Comparison of ENCODE assay signal across 30 mouse cellular contexts in genomic region chr15:80931345-80931960, GRCm38 (mm10). TPM values are rescaled to one million over a fixed set of nuclear protein-coding genes. Genes with fewer than 3 reads are reported as not detected.
DNase-seq lines count a peak whose midpoint lies in the region; ATAC-seq lines count a peak whose summit lies in the region.
"Had no signal": no experiment of that assay in that cellular context is flagged by ENCODE, and none has a peak within 500 bp of the region (broad histone marks: within the 10 kb centered on the region; RNA-seq: fewer than 3 reads in every experiment).

No protein-coding gene starts in this region.

- no peak overlapping the region for H3K9ac ChIP-seq in limb, embryonic 12.5 days (replicated peaks)
- no peak overlapping the region for H3K9ac ChIP-seq in hindbrain, embryonic 14.5 days
- H3K9ac ChIP-seq: liver, embryonic 15.5 days; lung, embryonic 14.5 days; neural tube, embryonic 12.5 days had no signal

- peaks cover 59% of the 10 kb centered on the region for H3K36me3 ChIP-seq in limb, embryonic 12.5 days
- peaks cover 66% of the 10 kb centered on the region for H3K36me3 ChIP-seq in limb, embryonic 10.5 days
- peaks cover 78% of the 10 kb centered on the region for H3K36me3 ChIP-seq in hindbrain, embryonic 14.5 days (replicated peaks; ENCODE audit: control insufficient read depth, insufficient read depth)

- H3K27me3 ChIP-seq in limb, embryonic 12.5 days, result no peaks in the 10 kb centered on the region
- no peaks in the 10 kb centered on the region for H3K27me3 ChIP-seq in limb, embryonic 10.5 days (ENCODE audit: low read depth, poor library complexity, severe bottlenecking)
- H3K27me3 ChIP-seq in hindbrain, embryonic 14.5 days (ENCODE audit: control insufficient read depth, insufficient read depth, low read length), result no peaks in the 10 kb centered on the region
- H3K27me3 ChIP-seq: CH12.LX; liver, embryonic 15.5 days; neural tube, embryonic 12.5 days had no signal

- ATAC-seq in limb, embryonic 12.5 days (ENCODE audit: insufficient number of reproducible peaks, insufficient read depth, low FRiP score, low TSS enrichment, low read depth), result no peak
- ATAC-seq in hindbrain, embryonic 14.5 days (ENCODE audit: low FRiP score), result no peak
- ATAC-seq in CD4-positive, CD25-positive, alpha-beta regulatory T cell, adult 4 months, result no peak
- ATAC-seq: forebrain, embryonic 16.5 days; hindbrain, postnatal 0 days; intestine, embryonic 16.5 days; midbrain, embryonic 16.5 days had no signal

- WGBS in limb, embryonic 12.5 days, result 83% methylated on average over 9 of the region's 9 CpGs
- WGBS in limb, embryonic 10.5 days, result 89% methylated on average over 9 of the region's 9 CpGs
- 95% methylated on average over 9 of the region's 9 CpGs for WGBS in hindbrain, embryonic 14.5 days

- 0 out of 2 replicates have a peak overlapping the region, but pooled peaks have one; percentile 29 for H3K27ac ChIP-seq in limb, embryonic 12.5 days
- no peak overlapping the region for H3K27ac ChIP-seq in limb, embryonic 10.5 days
- H3K27ac ChIP-seq in hindbrain, embryonic 14.5 days, result no peak overlapping the region
- H3K27ac ChIP-seq: heart, embryonic 10.5 days; hindbrain, postnatal 0 days; kidney, postnatal 0 days; liver, embryonic 15.5 days; midbrain, embryonic 10.5 days; neural tube, embryonic 12.5 days had no signal

- H3K4me3 ChIP-seq in limb, embryonic 12.5 days (replicated peaks), result no peak overlapping the region
- H3K4me3 ChIP-seq in limb, embryonic 10.5 days, result no peak overlapping the region
- H3K4me3 ChIP-seq in hindbrain, embryonic 14.5 days (replicated peaks; ENCODE audit: low read length), result no peak overlapping the region
- H3K4me3 ChIP-seq: erythroblast, embryonic 14.5 days; heart, embryonic 10.5 days; liver, embryonic 15.5 days; midbrain, embryonic 10.5 days; neural tube, embryonic 12.5 days had no signal

- H3K4me2 ChIP-seq in limb, embryonic 12.5 days, result no peak overlapping the region
- H3K4me2 ChIP-seq in hindbrain, embryonic 14.5 days (replicated peaks), result no peak overlapping the region
- H3K4me2 ChIP-seq: liver, embryonic 15.5 days; lung, embryonic 14.5 days; neural tube, embryonic 12.5 days had no signal

- no peaks in the 10 kb centered on the region for H3K9me3 ChIP-seq in limb, embryonic 12.5 days
- H3K9me3 ChIP-seq in limb, embryonic 10.5 days (replicated peaks), result no peaks in the 10 kb centered on the region
- H3K9me3 ChIP-seq in hindbrain, embryonic 14.5 days (ENCODE audit: control insufficient read depth, low read length), result no peaks in the 10 kb centered on the region
- H3K9me3 ChIP-seq: heart, embryonic 10.5 days; liver, embryonic 15.5 days; midbrain, embryonic 10.5 days; neural tube, embryonic 12.5 days had no signal

- no peak for DNase-seq in limb, embryonic 10.5 days (ENCODE audit: low spot score)
- DNase-seq in induced T-regulatory cell, adult 2 months (ENCODE audit: low read depth), result peak; percentile 59
- DNase-seq in thymus, postnatal 0 days (ENCODE audit: low spot score), result peak; percentile 33
- no peak for DNase-seq in lung, postnatal 4 days
- no peak for DNase-seq in hindbrain, embryonic 14.5 days (ENCODE audit: low spot score)
- DNase-seq: adrenal gland, adult 8-10 months; B cell, adult 2 months; cerebellum, adult 2 months; cerebellum, postnatal 14 days; gastrocnemius, postnatal 10 days; heart, postnatal 10 days; kidney, adult 8-10 months; kidney, postnatal 4 days; left cerebral cortex, postnatal 4 days; lung, embryonic 14.5 days; lung, postnatal 14 days; right cerebral cortex, adult 18-20 months had no signal

- peaks cover 12% of the 10 kb centered on the region; the same call in 1 of the 2 replicates for H3K4me1 ChIP-seq in limb, embryonic 12.5 days (replicated peaks)
- peaks cover 17% of the 10 kb centered on the region for H3K4me1 ChIP-seq in limb, embryonic 10.5 days
- no peaks in the 10 kb centered on the region for H3K4me1 ChIP-seq in hindbrain, embryonic 14.5 days (replicated peaks; ENCODE audit: control insufficient read depth, insufficient read depth, low read length)
- H3K4me1 ChIP-seq: neural tube, embryonic 12.5 days had no signal

RNA-seq across cellular contexts. Expression of gene Adsl, which starts 16.8 kb away (rescaled TPM):
- 183 and 186 TPM in 2 replicates for polyA plus RNA-seq in limb, embryonic 12.5 days (2016; fragmentation: Nextera tagmentation; extraction: Ambion mirVana)
- polyA plus RNA-seq in limb, embryonic 10.5 days (2016; fragmentation: Nextera tagmentation; extraction: Ambion mirVana), result 213 and 259 TPM in 2 replicates
- 132 and 145 TPM in 2 replicates for polyA plus RNA-seq in thymus, postnatal 0 days (2015; fragmentation: Nextera tagmentation; extraction: Ambion mirVana)
- polyA plus RNA-seq in hindbrain, embryonic 14.5 days (2014; fragmentation: Nextera tagmentation; extraction: Ambion mirVana), result 101 and 105 TPM in 2 replicates
- polyA plus RNA-seq in CD4-positive, CD25-positive, alpha-beta regulatory T cell, adult 4 months (2017; shearing (Covaris generic)), result 100 to 1,000 TPM; 134 to 161 TPM

RNA-seq across cellular contexts. Expression of gene Sgsm3, which starts 46.1 kb away (rescaled TPM):
- polyA plus RNA-seq in limb, embryonic 12.5 days (2016; fragmentation: Nextera tagmentation; extraction: Ambion mirVana), result 27.1 and 28.1 TPM in 2 replicates
- polyA plus RNA-seq in limb, embryonic 10.5 days (2016; fragmentation: Nextera tagmentation; extraction: Ambion mirVana), result 26.2 and 29.1 TPM in 2 replicates
- polyA plus RNA-seq in thymus, postnatal 0 days (2015; fragmentation: Nextera tagmentation; extraction: Ambion mirVana), result 9.5 and 11.0 TPM in 2 replicates
- 54.3 and 61.8 TPM in 2 replicates for polyA plus RNA-seq in hindbrain, embryonic 14.5 days (2014; fragmentation: Nextera tagmentation; extraction: Ambion mirVana)
- polyA plus RNA-seq in CD4-positive, CD25-positive, alpha-beta regulatory T cell, adult 4 months (2017; shearing (Covaris generic)), result 1 to 10 TPM; 3.2 to 7.6 TPM

Comparison
In these comparisons a context has a peak if more than half of its experiments do, and no peak if none do; other contexts are left out.
1. DNase-seq: peak in induced T-regulatory cell, adult 2 months (single experiment) and thymus, postnatal 0 days (single experiment); none in limb, embryonic 10.5 days (single experiment), lung, postnatal 4 days (0 of 2) and hindbrain, embryonic 14.5 days (single experiment).